Mouse (Mus musculus): Measurements from ENCODE around the gene Grin2b. TPM values are rescaled to one million over a fixed set of nuclear protein-coding genes. Genes with fewer than 3 reads are reported as not detected.

Gene Grin2b
- polyA plus RNA-seq (2014; fragmentation: Nextera tagmentation; extraction: Ambion mirVana): 1.2 and 1.8 TPM in 2 replicates

DNA sequence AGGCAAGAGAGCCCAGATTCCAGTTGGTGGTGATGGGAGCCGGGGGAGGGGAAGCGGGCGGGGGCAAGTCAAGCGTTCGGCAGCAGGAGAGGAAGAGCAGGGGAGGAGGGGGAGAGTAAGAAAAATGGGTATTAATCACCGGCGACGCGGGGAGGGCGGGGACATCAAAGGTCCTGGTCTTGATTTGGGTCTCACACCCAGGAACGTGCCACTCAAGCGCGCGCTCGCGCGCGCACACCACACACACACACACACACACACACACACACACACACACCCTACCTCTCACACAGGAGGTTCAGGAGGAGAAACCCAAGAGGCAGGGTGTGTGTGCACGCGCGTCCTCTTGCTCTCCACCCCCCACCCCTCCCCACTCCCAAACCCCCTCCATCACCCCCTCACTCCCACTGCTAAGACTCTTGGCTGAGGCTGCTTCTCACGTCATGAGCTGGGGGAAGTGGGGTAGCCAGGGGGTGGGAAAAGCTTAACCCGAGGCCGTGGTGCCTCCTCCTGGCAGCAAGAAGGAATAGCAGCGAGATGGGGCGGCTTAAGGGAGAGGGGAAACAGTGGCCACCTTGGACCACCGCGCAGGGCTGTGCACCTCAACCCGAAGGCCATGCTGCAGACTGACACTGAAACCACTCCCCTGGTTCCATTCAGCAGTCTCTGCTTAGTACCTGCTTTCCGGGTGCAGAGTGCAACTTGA, at the start of gene Grin2b:
Grin2b (minus strand) TSS at position 321 of the 706 bp plus-strand sequence.
- H3K27ac ChIP-seq (ENCODE audit: low read depth, low read length): no peak within 1 kb of the TSS

GRCm38 (mm10) chr6:136221894-136222293, 48.6 kb upstream of the Grin2b start:
- Histone ChIP-seq H3K36me3 (ENCODE audit: control insufficient read depth, insufficient read depth, low read length) (no peaks in the 10 kb centered on the region), H3K4me2 (no peak overlapping the region), H3K9me3 (ENCODE audit: control insufficient read depth, low read length) (no peaks in the 10 kb centered on the region), H3K27ac (ENCODE audit: low read depth, low read length) (no peak overlapping the region), H3K27me3 (ENCODE audit: control insufficient read depth, insufficient read depth, low read length) (no peaks in the 10 kb centered on the region), H3K4me1 (ENCODE audit: control insufficient read depth, insufficient read depth, low read length) (no peaks in the 10 kb centered on the region), H3K4me3 (ENCODE audit: low read depth, low read length) (no peak overlapping the region), H3K9ac (ENCODE audit: low read length) (no peak overlapping the region)
- no peak for ATAC-seq (ENCODE audit: low FRiP score)
- WGBS: 92% methylated on average over 3 of the region's 3 CpGs
- no peak for DNase-seq (ENCODE audit: low spot score, missing footprints)

More for the DNA sequence above, at the start of gene Grin2b:
- WGBS: 2% methylated on average over 29 of the region's 30 CpGs
- Histone ChIP-seq H3K36me3 (ENCODE audit: control insufficient read depth, insufficient read depth, low read length) (no peaks in the 10 kb centered on the region), H3K9me3 (ENCODE audit: control insufficient read depth, low read length) (no peaks in the 10 kb centered on the region), H3K9ac (ENCODE audit: low read length) (peak within 1 kb of the TSS; percentile 54), H3K4me3 (ENCODE audit: low read depth, low read length) (peak within 1 kb of the TSS; percentile 52), H3K4me1 (ENCODE audit: control insufficient read depth, insufficient read depth, low read length) (peaks cover 6% of the 10 kb centered on the region; the same call in 1 of the 2 replicates), H3K27me3 (ENCODE audit: control insufficient read depth, insufficient read depth, low read length) (peaks cover 16% of the 10 kb centered on the region), H3K4me2 (peak within 1 kb of the TSS; percentile 94)
- ATAC-seq (ENCODE audit: low FRiP score) (peak; percentile 84), DNase-seq (ENCODE audit: low spot score, missing footprints) (peak; percentile 93)

- Histone ChIP-seq H3K36me3 (ENCODE audit: control insufficient read depth, insufficient read depth, low read length) (no peaks in the 10 kb centered on the region), H3K27me3 (ENCODE audit: control insufficient read depth, insufficient read depth, low read length) (no peaks in the 10 kb centered on the region), H3K27ac (ENCODE audit: low read depth, low read length) (no peak overlapping the region), H3K9ac (ENCODE audit: low read length) (no peak overlapping the region), H3K9me3 (ENCODE audit: control insufficient read depth, low read length) (no peaks in the 10 kb centered on the region), H3K4me1 (ENCODE audit: control insufficient read depth, insufficient read depth, low read length) (no peaks in the 10 kb centered on the region), H3K4me2 (no peak overlapping the region), H3K4me3 (ENCODE audit: low read depth, low read length) (no peak overlapping the region)
- WGBS: 89% methylated on average over 3 of the region's 3 CpGs
- ATAC-seq (ENCODE audit: low FRiP score) (no peak), DNase-seq (ENCODE audit: low spot score, missing footprints) (no peak)
Observed at GRCm38 (mm10) chr6:136210442-136210841, 37.1 kb upstream of the Grin2b start.

DNA sequence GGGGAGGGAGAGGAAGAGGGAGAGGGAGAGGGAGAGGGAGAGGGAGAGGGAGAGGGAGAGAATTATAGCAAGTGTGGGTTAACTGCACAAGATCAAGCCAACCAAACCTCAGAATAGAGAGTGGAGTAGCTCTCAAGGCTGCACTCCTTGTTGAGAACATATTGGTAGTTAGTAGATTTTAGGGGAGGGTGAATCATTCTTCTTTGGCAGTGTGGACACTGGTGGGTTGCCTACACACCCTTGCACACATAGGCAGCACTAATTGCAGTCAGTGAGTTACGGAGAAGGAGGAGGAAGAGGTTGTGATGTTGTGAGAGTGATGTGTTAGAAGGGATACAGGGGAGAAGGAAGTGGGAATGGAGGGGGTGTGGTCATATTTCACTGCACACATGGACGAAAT, 26.5 kb upstream of the Grin2b start:
- Histone ChIP-seq H3K9me3 (ENCODE audit: control insufficient read depth, low read length) (no peaks in the 10 kb centered on the region), H3K4me3 (ENCODE audit: low read depth, low read length) (no peak overlapping the region), H3K27me3 (ENCODE audit: control insufficient read depth, insufficient read depth, low read length) (no peaks in the 10 kb centered on the region), H3K4me1 (ENCODE audit: control insufficient read depth, insufficient read depth, low read length) (no peaks in the 10 kb centered on the region), H3K27ac (ENCODE audit: low read depth, low read length) (no peak overlapping the region), H3K4me2 (no peak overlapping the region), H3K36me3 (ENCODE audit: control insufficient read depth, insufficient read depth, low read length) (no peaks in the 10 kb centered on the region), H3K9ac (ENCODE audit: low read length) (no peak overlapping the region)
- no peak for DNase-seq (ENCODE audit: low spot score, missing footprints)
- no peak for ATAC-seq (ENCODE audit: low FRiP score)
- 89% methylated on average over 2 of the region's 2 CpGs for WGBS

GRCm38 (mm10) chr6:136194616-136195015, 21.3 kb upstream of the Grin2b start:
- Histone ChIP-seq H3K4me2 (no peak overlapping the region), H3K27me3 (ENCODE audit: control insufficient read depth, insufficient read depth, low read length) (no peaks in the 10 kb centered on the region), H3K9ac (ENCODE audit: low read length) (no peak overlapping the region), H3K4me1 (ENCODE audit: control insufficient read depth, insufficient read depth, low read length) (no peaks in the 10 kb centered on the region), H3K27ac (ENCODE audit: low read depth, low read length) (no peak overlapping the region), H3K9me3 (ENCODE audit: control insufficient read depth, low read length) (no peaks in the 10 kb centered on the region), H3K36me3 (ENCODE audit: control insufficient read depth, insufficient read depth, low read length) (no peaks in the 10 kb centered on the region), H3K4me3 (ENCODE audit: low read depth, low read length) (no peak overlapping the region)
- DNase-seq (ENCODE audit: low spot score, missing footprints) (no peak), ATAC-seq (ENCODE audit: low FRiP score) (no peak)
- WGBS: 90% methylated on average over 5 of the region's 5 CpGs

- DNase-seq (ENCODE audit: low spot score, missing footprints): peak; percentile 35
- no peaks in the 10 kb centered on the region for H3K36me3 ChIP-seq (ENCODE audit: control insufficient read depth, insufficient read depth, low read length)
- no peak for ATAC-seq (ENCODE audit: low FRiP score)
- H3K4me1 ChIP-seq (ENCODE audit: control insufficient read depth, insufficient read depth, low read length): 0 out of 2 replicates have a peak, but pooled peaks cover 2% of the 10 kb centered on the region
- no peaks in the 10 kb centered on the region for H3K9me3 ChIP-seq (ENCODE audit: control insufficient read depth, low read length)
- no peak overlapping the region for H3K27ac ChIP-seq (ENCODE audit: low read depth, low read length)
- WGBS: 93% methylated on average over 9 of the region's 9 CpGs
- no peak overlapping the region for H3K4me3 ChIP-seq (ENCODE audit: low read depth, low read length)
- H3K27me3 ChIP-seq (ENCODE audit: control insufficient read depth, insufficient read depth, low read length): no peaks in the 10 kb centered on the region
- H3K4me2 ChIP-seq: no peak overlapping the region
- H3K9ac ChIP-seq (ENCODE audit: low read length): no peak overlapping the region
Observed at GRCm38 (mm10) chr6:136178066-136178465, 4.8 kb upstream of the Grin2b start.

DNA sequence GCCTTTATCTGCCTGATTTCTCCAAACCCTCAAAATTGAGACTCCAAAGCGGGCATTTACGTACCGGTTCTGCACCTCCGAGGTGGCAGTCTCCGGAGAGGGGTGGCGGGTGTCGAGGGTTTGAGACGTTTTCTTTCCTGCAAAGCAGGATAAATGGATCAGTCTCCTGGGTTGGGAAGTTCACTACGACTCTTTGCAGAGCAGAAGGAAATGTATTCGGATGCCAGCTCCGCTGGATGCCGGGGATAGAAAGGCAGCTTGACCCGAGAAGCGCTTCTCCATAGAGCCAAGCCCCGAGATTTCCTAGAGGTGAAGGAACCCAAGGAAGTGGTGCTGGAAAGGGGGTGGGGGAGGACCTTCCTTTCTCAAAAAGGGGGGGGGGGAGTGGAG, 515 bp downstream of the Grin2b start:
- ATAC-seq (ENCODE audit: low FRiP score): peak; percentile 55
- no peak overlapping the region for H3K27ac ChIP-seq (ENCODE audit: low read depth, low read length)

DNA sequence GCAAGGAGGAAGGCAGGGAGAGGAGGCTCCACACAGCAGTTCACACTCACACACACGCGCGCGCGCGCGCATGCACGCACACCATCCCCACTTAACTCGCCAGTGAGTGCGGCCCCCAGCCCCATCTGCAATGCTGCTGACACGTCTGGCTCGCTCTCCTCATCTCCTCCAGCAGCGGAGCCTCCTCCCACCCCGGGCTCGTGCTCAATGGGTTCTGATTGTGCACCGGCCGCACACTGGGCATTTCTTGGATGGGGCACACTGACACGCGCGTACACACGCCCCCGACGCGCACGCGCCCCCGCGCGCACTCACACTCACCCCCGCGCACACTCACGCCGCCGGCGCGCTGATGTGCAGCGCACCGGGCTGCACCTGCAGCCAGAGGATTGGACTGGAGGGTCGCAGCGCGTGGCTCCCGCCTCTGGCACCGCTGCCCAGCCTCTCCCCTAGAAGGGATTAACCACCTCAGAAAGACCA, 1.1 kb downstream of the Grin2b start:
- Histone ChIP-seq H3K36me3 (ENCODE audit: control insufficient read depth, insufficient read depth, low read length) (no peaks in the 10 kb centered on the region), H3K4me1 (ENCODE audit: control insufficient read depth, insufficient read depth, low read length) (peaks cover 6% of the 10 kb centered on the region; the same call in 1 of the 2 replicates), H3K27me3 (ENCODE audit: control insufficient read depth, insufficient read depth, low read length) (peaks cover 16% of the 10 kb centered on the region), H3K9me3 (ENCODE audit: control insufficient read depth, low read length) (no peaks in the 10 kb centered on the region), H3K4me3 (ENCODE audit: low read depth, low read length) (peak overlapping the region; percentile 52), H3K27ac (ENCODE audit: low read depth, low read length) (no peak overlapping the region), H3K4me2 (peak overlapping the region; percentile 94), H3K9ac (ENCODE audit: low read length) (peak overlapping the region; percentile 54)
- 1% methylated on average over 42 of the region's 43 CpGs for WGBS
- peak; percentile 94 for DNase-seq (ENCODE audit: low spot score, missing footprints)
- ATAC-seq (ENCODE audit: low FRiP score): peak; percentile 71

More for the DNA sequence above, 515 bp downstream of the Grin2b start:
- no peaks in the 10 kb centered on the region for H3K9me3 ChIP-seq (ENCODE audit: control insufficient read depth, low read length)
- peak overlapping the region; percentile 54 for H3K9ac ChIP-seq (ENCODE audit: low read length)
- peaks cover 6% of the 10 kb centered on the region; the same call in 1 of the 2 replicates for H3K4me1 ChIP-seq (ENCODE audit: control insufficient read depth, insufficient read depth, low read length)
- H3K27me3 ChIP-seq (ENCODE audit: control insufficient read depth, insufficient read depth, low read length): peaks cover 16% of the 10 kb centered on the region
- peak overlapping the region; percentile 94 for H3K4me2 ChIP-seq
- no peaks in the 10 kb centered on the region for H3K36me3 ChIP-seq (ENCODE audit: control insufficient read depth, insufficient read depth, low read length)
- DNase-seq (ENCODE audit: low spot score, missing footprints): peak; percentile 93
- WGBS: under 1% methylated on average over 15 of the region's 15 CpGs
- peak overlapping the region; percentile 52 for H3K4me3 ChIP-seq (ENCODE audit: low read depth, low read length)

- Histone ChIP-seq H3K27ac (ENCODE audit: low read depth, low read length) (no peak overlapping the region), H3K9me3 (ENCODE audit: control insufficient read depth, low read length) (no peaks in the 10 kb centered on the region), H3K27me3 (ENCODE audit: control insufficient read depth, insufficient read depth, low read length) (peaks cover 16% of the 10 kb centered on the region), H3K4me1 (ENCODE audit: control insufficient read depth, insufficient read depth, low read length) (peaks cover 6% of the 10 kb centered on the region; the same call in 1 of the 2 replicates), H3K4me2 (peak overlapping the region; percentile 94; the same call in 1 of the 2 replicates), H3K9ac (ENCODE audit: low read length) (no peak overlapping the region), H3K36me3 (ENCODE audit: control insufficient read depth, insufficient read depth, low read length) (no peaks in the 10 kb centered on the region), H3K4me3 (ENCODE audit: low read depth, low read length) (peak overlapping the region; percentile 52)
- 12% methylated on average over 7 of the region's 7 CpGs for WGBS
- DNase-seq (ENCODE audit: low spot score, missing footprints) (peak; percentile 86), ATAC-seq (ENCODE audit: low FRiP score) (no peak)
Observed at GRCm38 (mm10) chr6:136171343-136171742, 2.0 kb downstream of the Grin2b start.

Measured in midbrain, embryonic 11.5 days (tissue).